Mouse (Mus musculus) adrenal gland, adult 18-20 months (tissue): ENCODE results near the gene Gm7173. TPM values are rescaled to one million over a fixed set of nuclear protein-coding genes. Genes with fewer than 3 reads are reported as not detected.
A peak's percentile ranks its signal among the peaks of the same experiment; 100 is the strongest.

ENCODE experiments used
- DNase-seq, 2 experiments: peaks; one replicate each; pipeline ENCODE4 v3.0.0; 2021 to 2022; ENCODE audit warnings: low spot score in 2 of 2
- long read RNA-seq, 2 experiments: library from polyadenylated mRNA; stranded (forward); transcript quantifications; one replicate each; pipeline ENCODE4 v2.0.0; 2021
- total RNA-seq, 2 experiments: library from RNA; stranded (reverse); gene quantifications; 1 replicate in 1 of 2; 2 replicates in 1 of 2; pipeline ENCODE4 v1.2.3; 2021

Gm7173 gene
- total RNA-seq = under 1 TPM; 0.29 to 0.36 TPM
- long read RNA-seq, experiment 1 = 0 reads
- long read RNA-seq, experiment 2 = 0 reads

GRCm38 (mm10) chrX:79516977-79517645, at the start of gene Gm7173:
Gene Gm7173 (minus strand): TSS chrX:79517285.
- DNase-seq = peak; percentile 7 to 20

DNA sequence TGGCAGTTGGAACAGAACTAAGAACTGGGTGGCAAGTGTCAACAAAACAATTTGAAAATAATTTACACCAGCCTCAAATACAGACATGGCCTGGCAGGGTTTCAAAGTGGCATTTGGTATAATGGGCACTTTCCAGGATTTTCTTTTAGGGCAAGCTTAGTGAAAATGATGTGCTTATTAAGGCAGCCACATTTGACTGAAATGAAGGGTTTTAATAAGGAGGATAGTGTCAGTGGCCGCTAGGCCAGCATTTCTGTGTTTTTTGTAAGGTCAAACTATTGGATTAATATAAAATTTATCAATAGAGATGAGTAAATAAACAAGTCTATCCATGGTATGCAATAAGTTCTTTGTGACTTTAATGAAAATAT, 546 bp upstream of the Gm7173 start:
- DNase-seq = no peak

DNA sequence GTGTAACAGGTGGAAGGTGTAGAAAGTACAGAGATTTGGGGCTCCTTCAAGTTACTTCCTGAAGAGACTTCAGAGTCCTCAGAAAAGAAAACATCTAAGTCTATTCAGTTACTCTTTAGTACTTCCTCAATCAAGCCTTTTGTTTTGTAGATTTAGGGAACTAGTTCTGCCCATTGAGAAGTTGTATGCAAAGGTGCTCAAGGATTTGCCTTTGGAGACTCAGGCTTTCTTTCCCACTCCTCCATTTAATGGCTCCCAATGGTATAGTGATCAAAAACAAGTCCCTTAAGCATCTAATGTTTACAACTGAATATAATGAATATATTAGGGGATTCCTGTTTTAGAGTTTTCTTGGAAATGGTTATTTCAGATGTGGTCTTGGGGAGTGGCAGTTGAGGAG, 200.3 kb downstream of the Gm7173 start:
- DNase-seq = no peak

Other genes with a start within 250 kb of the Gm7173 start
- not detected for gene Mageb16, start 154.2 kb upstream of the Gm7173 start, total RNA-seq